Mouse (Mus musculus): Measurements from ENCODE around the gene Acap1. TPM values are rescaled to one million over a fixed set of nuclear protein-coding genes. Genes with fewer than 3 reads are reported as not detected.
A peak's percentile ranks its signal among the peaks of the same experiment; 100 is the strongest.
"Not testable (repeated sequence)": the region's sequence is repeated elsewhere in the genome, so short reads cannot be mapped to it uniquely, and the experiment has no call there.

The Acap1 gene
- polyA plus RNA-seq, 1 experiment from 2014 or later, result 0.48 TPM

GRCm38 (mm10) chr11:69878399-69878798, 16.9 kb downstream of the Acap1 start:
- peaks cover 25% of the 10 kb centered on the region for H3K27me3 ChIP-seq
- H3K4me2 ChIP-seq (replicated peaks), result 0 out of 2 replicates have a peak overlapping the region, but pooled peaks have one; percentile 2
- no peaks in the 10 kb centered on the region for H3K36me3 ChIP-seq
- H3K9ac ChIP-seq (replicated peaks), result no peak overlapping the region; the same call in 1 of the 2 replicates
- H3K4me3 ChIP-seq (replicated peaks), result no peak overlapping the region
- 68% methylated on average over 3 of the region's 3 CpGs for WGBS
- no peaks in the 10 kb centered on the region for H3K9me3 ChIP-seq
- ATAC-seq, result no peak
- no peak overlapping the region for H3K27ac ChIP-seq
- peaks cover 34% of the 10 kb centered on the region for H3K4me1 ChIP-seq (replicated peaks)

- peaks cover 25% of the 10 kb centered on the region for H3K27me3 ChIP-seq
- peak within 1 kb of the TSS; percentile 17 for H3K4me3 ChIP-seq (replicated peaks)
- peak within 1 kb of the TSS; percentile 10; the same call in 1 of the 2 replicates for H3K9ac ChIP-seq (replicated peaks)
- H3K36me3 ChIP-seq, result no peaks in the 10 kb centered on the region
- WGBS, result 90% methylated on average over 11 of the region's 11 CpGs
- no peaks in the 10 kb centered on the region for H3K9me3 ChIP-seq
- H3K4me1 ChIP-seq (replicated peaks), result peaks cover 34% of the 10 kb centered on the region
- H3K4me2 ChIP-seq (replicated peaks), result peak within 1 kb of the TSS; percentile 37
- no peak for ATAC-seq
- H3K27ac ChIP-seq, result peak within 1 kb of the TSS; percentile 14; the same call in 1 of the 2 replicates
Observed at GRCm38 (mm10) chr11:69877878-69878277, 17.5 kb downstream of the Acap1 start, which contains the start of gene Tmem95. Tmem95 (minus strand) TSS chr11:69878018.

- peak; percentile 44 for ATAC-seq
- no peaks in the 10 kb centered on the region for H3K36me3 ChIP-seq
- H3K4me2 ChIP-seq (replicated peaks), result peak overlapping the region; percentile 37
- peaks cover 17% of the 10 kb centered on the region for H3K27me3 ChIP-seq
- peaks cover 34% of the 10 kb centered on the region for H3K4me1 ChIP-seq (replicated peaks)
- H3K9me3 ChIP-seq, result no peaks in the 10 kb centered on the region
- H3K4me3 ChIP-seq (replicated peaks), result peak overlapping the region; percentile 17
- WGBS, result 1% methylated on average over 12 of the region's 12 CpGs
- peak overlapping the region; percentile 14; the same call in 1 of the 2 replicates for H3K27ac ChIP-seq
- 0 out of 2 replicates have a peak overlapping the region, but pooled peaks have one; percentile 10 for H3K9ac ChIP-seq (replicated peaks)
Observed at GRCm38 (mm10) chr11:69876867-69877266, 18.5 kb downstream of the Acap1 start.

- Histone ChIP-seq H3K27me3 (peaks cover 11% of the 10 kb centered on the region), H3K4me1 (replicated peaks) (peaks cover 29% of the 10 kb centered on the region), H3K36me3 (no peaks in the 10 kb centered on the region), H3K9me3 (no peaks in the 10 kb centered on the region), H3K4me3 (replicated peaks) (no peak overlapping the region), H3K4me2 (replicated peaks) (no peak overlapping the region), H3K9ac (replicated peaks) (no peak overlapping the region), H3K27ac (no peak overlapping the region)
- 79% methylated on average over 7 of the region's 7 CpGs for WGBS
- no peak for ATAC-seq
Observed at GRCm38 (mm10) chr11:69876186-69876585, 19.2 kb downstream of the Acap1 start.

GRCm38 (mm10) chr11:69872451-69872850, 22.9 kb downstream of the Acap1 start:
- 85% methylated on average over 4 of the region's 4 CpGs for WGBS
- Histone ChIP-seq H3K9me3 (no peaks in the 10 kb centered on the region), H3K27me3 (no peaks in the 10 kb centered on the region), H3K36me3 (no peaks in the 10 kb centered on the region), H3K4me3 (replicated peaks) (no peak overlapping the region), H3K4me1 (replicated peaks) (peaks cover 6% of the 10 kb centered on the region; the same call in 1 of the 2 replicates), H3K9ac (replicated peaks) (no peak overlapping the region), H3K27ac (no peak overlapping the region), H3K4me2 (replicated peaks) (no peak overlapping the region)
- no peak for ATAC-seq

GRCm38 (mm10) chr11:69871822-69872221, 23.5 kb downstream of the Acap1 start:
- no peak overlapping the region for H3K4me2 ChIP-seq (replicated peaks)
- no peaks in the 10 kb centered on the region; the same call in 1 of the 2 replicates for H3K4me1 ChIP-seq (replicated peaks)
- H3K4me3 ChIP-seq (replicated peaks), result no peak overlapping the region
- no peak overlapping the region for H3K27ac ChIP-seq
- ATAC-seq, result no peak
- no peaks in the 10 kb centered on the region for H3K27me3 ChIP-seq
- no peaks in the 10 kb centered on the region for H3K36me3 ChIP-seq
- 88% methylated on average over 7 of the region's 7 CpGs for WGBS
- no peak overlapping the region for H3K9ac ChIP-seq (replicated peaks)
- no peaks in the 10 kb centered on the region for H3K9me3 ChIP-seq

- 93% methylated on average over 2 of the region's 2 CpGs for WGBS
- H3K27ac ChIP-seq, result no peak overlapping the region
- H3K9me3 ChIP-seq, result no peaks in the 10 kb centered on the region
- H3K4me3 ChIP-seq (replicated peaks), result no peak overlapping the region
- H3K9ac ChIP-seq (replicated peaks), result no peak overlapping the region
- ATAC-seq, result no peak
- H3K36me3 ChIP-seq, result no peaks in the 10 kb centered on the region
- no peaks in the 10 kb centered on the region for H3K27me3 ChIP-seq
- no peak overlapping the region for H3K4me2 ChIP-seq (replicated peaks)
- H3K4me1 ChIP-seq (replicated peaks), result no peaks in the 10 kb centered on the region
Observed at GRCm38 (mm10) chr11:69870289-69871069, 24.9 kb downstream of the Acap1 start.

- Histone ChIP-seq H3K9me3 (no peaks in the 10 kb centered on the region), H3K27ac (no peak overlapping the region), H3K4me3 (replicated peaks) (no peak overlapping the region), H3K27me3 (no peaks in the 10 kb centered on the region), H3K4me1 (replicated peaks) (no peaks in the 10 kb centered on the region), H3K36me3 (no peaks in the 10 kb centered on the region), H3K4me2 (replicated peaks) (no peak overlapping the region), H3K9ac (replicated peaks) (no peak overlapping the region)
- ATAC-seq, result no peak
- WGBS, result 68% methylated on average over 9 of the region's 9 CpGs
Observed at GRCm38 (mm10) chr11:69867335-69867734, 28.0 kb downstream of the Acap1 start.

- Histone ChIP-seq H3K9me3 (no peaks in the 10 kb centered on the region), H3K9ac (replicated peaks) (no peak overlapping the region), H3K4me3 (replicated peaks) (no peak overlapping the region), H3K27ac (no peak overlapping the region), H3K4me1 (replicated peaks) (no peaks in the 10 kb centered on the region), H3K27me3 (no peaks in the 10 kb centered on the region), H3K4me2 (replicated peaks) (no peak overlapping the region), H3K36me3 (no peaks in the 10 kb centered on the region)
- 86% methylated on average over 9 of the region's 9 CpGs for WGBS
- ATAC-seq, result no peak
Observed at GRCm38 (mm10) chr11:69865561-69865960, 29.8 kb downstream of the Acap1 start.

GRCm38 (mm10) chr11:69864138-69864860, 31.0 kb downstream of the Acap1 start:
- ATAC-seq, result no peak
- Histone ChIP-seq H3K4me2 (replicated peaks) (no peak overlapping the region), H3K36me3 (no peaks in the 10 kb centered on the region), H3K4me3 (replicated peaks) (no peak overlapping the region), H3K9me3 (no peaks in the 10 kb centered on the region), H3K27ac (no peak overlapping the region), H3K27me3 (peaks cover 4% of the 10 kb centered on the region), H3K9ac (replicated peaks) (no peak overlapping the region), H3K4me1 (replicated peaks) (no peaks in the 10 kb centered on the region)
- 68% methylated on average over 8 of the region's 8 CpGs for WGBS

GRCm38 (mm10) chr11:69863729-69864128, 31.6 kb downstream of the Acap1 start:
- not testable (repeated sequence) for H3K36me3 ChIP-seq; H3K4me2 ChIP-seq (replicated peaks); H3K9me3 ChIP-seq; H3K9ac ChIP-seq (replicated peaks); H3K4me3 ChIP-seq (replicated peaks); ATAC-seq; H3K4me1 ChIP-seq (replicated peaks); H3K27me3 ChIP-seq; H3K27ac ChIP-seq
- 87% methylated on average over 3 of the region's 3 CpGs for WGBS

Measured in midbrain, embryonic 13.5 days (tissue).